Mouse (Mus musculus) kidney, embryonic 14.5 days (tissue): ENCODE results near the gene Foxr2. TPM values are rescaled to one million over a fixed set of nuclear protein-coding genes. Genes with fewer than 3 reads are reported as not detected.

Experiments
- polyA plus RNA-seq: library from polyadenylated mRNA; unstranded; fragments of >200 nt; fragmentation: Nextera tagmentation; extraction: Ambion mirVana; gene quantifications from 2 replicates; pipeline ENCODE4 v1.2.1, GENCODE M21; 2014

Foxr2 gene
- polyA plus RNA-seq, 1 experiment from 2014 or later: 0.11 TPM

Other genes starting within 250 kb of the Foxr2 start
- 1.3 and 2.1 TPM in 2 replicates for gene Usp51, start 112.3 kb upstream of the Foxr2 start, polyA plus RNA-seq
- 43.3 and 53.4 TPM in 2 replicates for gene Mageh1, start 81.2 kb upstream of the Foxr2 start, polyA plus RNA-seq
- gene Rragb, start 21.2 kb downstream of the Foxr2 start, polyA plus RNA-seq: 3.2 and 4.3 TPM in 2 replicates
- gene Klf8, start 118.7 kb downstream of the Foxr2 start, polyA plus RNA-seq: 0.60 and 1.6 TPM in 2 replicates